Mouse (Mus musculus) liver, adult 2 months (tissue): ENCODE data around the gene Mre11a. TPM values are rescaled to one million over a fixed set of nuclear protein-coding genes. Genes with fewer than 3 reads are reported as not detected.

ENCODE experiments used
- DNase-seq: peaks from one replicate; pipeline ENCODE4 v3.0.0-alpha.2; 2011; ENCODE audit warnings: low read depth, low spot score; ENCODE audit errors: extremely low read depth
- H3K27ac ChIP-seq: fragments of 200-500 bp; replicated peaks from 2 replicates; pipeline ENCODE4 v1.5.1; 2012; ENCODE audit warnings: low read depth, mild to moderate bottlenecking, control low read depth, inconsistent platforms, low read length; ENCODE audit not compliant: insufficient read depth
- H3K27me3 ChIP-seq: fragments of 200-500 bp; 2 replicates; pipeline ENCODE4 v1.6.1; 2012; ENCODE audit warnings: mild to moderate bottlenecking, moderate library complexity, low read length, inconsistent platforms; ENCODE audit not compliant: control insufficient read depth, insufficient read depth
- H3K36me3 ChIP-seq: fragments of 200-500 bp; 2 replicates; pipeline ENCODE4 v1.6.1; 2012; ENCODE audit warnings: low read length, inconsistent platforms; ENCODE audit not compliant: control insufficient read depth, insufficient read depth
- H3K4me1 ChIP-seq: fragments of 200-500 bp; 2 replicates; pipeline ENCODE4 v1.6.1; 2011; ENCODE audit warnings: low read length; ENCODE audit not compliant: control insufficient read depth, insufficient read depth
- H3K4me3 ChIP-seq: fragments of 200-500 bp; 2 replicates; pipeline ENCODE4 v1.5.1; 2011; ENCODE audit warnings: low read depth, mild to moderate bottlenecking, control low read depth, low read length, moderate library complexity; ENCODE audit not compliant: insufficient read depth
- H3K79me2 ChIP-seq: fragments of 200-500 bp; 2 replicates; pipeline ENCODE4 v1.6.1; 2012; ENCODE audit warnings: inconsistent platforms, mild to moderate bottlenecking, low read length, moderate library complexity; ENCODE audit not compliant: control insufficient read depth, insufficient read depth
- H3K9ac ChIP-seq: fragments of 200-500 bp; 2 replicates; pipeline ENCODE4 v1.6.1; 2012; ENCODE audit warnings: low read depth, mild to moderate bottlenecking, control low read depth, inconsistent platforms, low read length
- CTCF ChIP-seq: fragments of 200-500 bp; IDR thresholded peaks from 2 replicates; pipeline ENCODE4 v1.5.1; 2011; ENCODE audit warnings: low read depth, low read length, control low read depth
- POLR2A ChIP-seq: fragments of 200-500 bp; IDR thresholded peaks from 2 replicates; pipeline ENCODE4 v1.6.1; 2011; ENCODE audit warnings: low read length, control low read depth; ENCODE audit not compliant: insufficient read depth; ENCODE audit errors: extremely low read depth
- WGBS: fragments of 180-500 bp; shearing (Covaris S2); methylation state at CpG from one replicate; pipeline ENCODE4 v1.1.7; 2018; 5-methylcytosine and 5-hydroxymethylcytosine counted together
- polyA plus RNA-seq: library from polyadenylated mRNA; depleted of rRNA; stranded (reverse); fragments of >200 nt; gene quantifications from 2 replicates; pipeline ENCODE4 v1.2.3, GENCODE M21; 2012
- total RNA-seq: library from RNA; depleted of rRNA; stranded (reverse); fragments of >200 nt; gene quantifications from 2 replicates; pipeline ENCODE4 v1.2.3, GENCODE M21; 2014

Mre11a gene
- total and polyA plus RNA-seq, 2 experiments = 1.6 to 4.0 TPM

DNA sequence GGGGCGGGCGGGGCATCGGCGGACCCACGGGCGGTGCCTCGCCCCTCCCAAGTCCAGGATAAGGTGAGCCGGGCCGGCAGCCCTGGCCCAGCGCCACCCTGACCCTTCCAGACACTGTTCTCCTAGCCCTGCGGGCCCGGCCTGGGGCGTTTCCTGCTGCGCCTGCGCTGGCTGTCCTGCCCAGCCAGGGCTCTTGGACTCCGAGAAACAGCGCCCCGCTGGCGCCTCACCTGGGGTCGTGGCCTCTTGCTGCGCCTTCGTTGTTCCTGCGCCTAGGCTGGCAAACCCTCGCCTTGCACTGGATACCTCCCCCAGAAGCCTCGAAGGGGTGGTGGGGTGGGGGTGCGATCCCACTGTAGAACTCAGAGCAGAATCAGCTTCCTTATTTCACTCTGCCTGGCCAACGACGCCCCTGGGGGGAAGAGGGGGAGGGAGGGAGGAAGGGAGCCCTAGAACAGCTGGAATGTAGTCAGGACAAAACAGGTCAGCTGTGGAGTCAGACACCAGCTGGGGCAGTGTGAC, 32.4 kb upstream of the Mre11a start, which contains the start of gene Fut4:
Fut4 (minus strand) TSS at position 393 of the 522 bp plus-strand sequence.
- H3K27me3 ChIP-seq = peaks cover 6% of the 10 kb centered on the region
- TF ChIP-seq POLR2A (no peak), CTCF (no peak)
- H3K36me3 ChIP-seq = no peaks in the 10 kb centered on the region
- peak within 1 kb of the TSS; percentile 63 for H3K4me3 ChIP-seq
- H3K4me1 ChIP-seq = no peaks in the 10 kb centered on the region
- no peaks in the 10 kb centered on the region for H3K79me2 ChIP-seq
- H3K27ac ChIP-seq = no peak within 1 kb of the TSS
- no peak for DNase-seq
- WGBS = 4% methylated on average over 25 of the region's 28 CpGs
- H3K9ac ChIP-seq = peak within 1 kb of the TSS; percentile 62

- TF ChIP-seq CTCF (no peak), POLR2A (no peak)
These were observed 30.5 kb upstream of the Mre11a start for GRCm38 (mm10) chr9:14753947-14754346.

DNA sequence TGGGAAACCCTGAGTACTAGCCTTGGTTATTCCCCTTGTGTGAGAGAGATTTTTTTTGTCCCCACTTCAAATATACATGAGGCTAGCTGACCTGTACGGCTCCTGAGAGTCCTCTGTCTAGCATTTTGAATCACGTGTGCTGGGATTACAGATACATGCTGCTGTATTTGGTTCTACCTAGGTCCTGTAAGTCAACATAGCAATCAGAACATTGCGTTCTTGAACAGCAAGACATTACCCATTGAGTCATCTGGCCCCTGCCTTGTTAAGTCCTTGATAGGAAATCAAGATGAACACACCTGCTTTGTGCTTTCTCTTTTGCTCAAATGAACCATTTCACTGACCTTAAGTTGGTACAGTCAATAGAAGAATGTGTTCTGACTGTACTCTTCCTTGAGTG, 30.0 kb upstream of the Mre11a start:
- H3K27ac ChIP-seq = no peak overlapping the region
- WGBS = 91% methylated on average over 3 of the region's 3 CpGs
- H3K27me3 ChIP-seq = peaks cover 6% of the 10 kb centered on the region
- TF ChIP-seq POLR2A = no peak
- no peak for TF ChIP-seq CTCF
- no peaks in the 10 kb centered on the region for H3K79me2 ChIP-seq
- no peaks in the 10 kb centered on the region for H3K36me3 ChIP-seq
- no peaks in the 10 kb centered on the region for H3K4me1 ChIP-seq
- no peak for DNase-seq
- no peak overlapping the region for H3K4me3 ChIP-seq
- no peak overlapping the region for H3K9ac ChIP-seq

More at GRCm38 (mm10) chr9:14753947-14754346, 30.5 kb upstream of the Mre11a start:
- Histone ChIP-seq H3K36me3 (no peaks in the 10 kb centered on the region), H3K9ac (no peak overlapping the region), H3K4me3 (no peak overlapping the region), H3K27ac (no peak overlapping the region), H3K79me2 (no peaks in the 10 kb centered on the region), H3K27me3 (peaks cover 6% of the 10 kb centered on the region), H3K4me1 (no peaks in the 10 kb centered on the region)
- no peak for DNase-seq

DNA sequence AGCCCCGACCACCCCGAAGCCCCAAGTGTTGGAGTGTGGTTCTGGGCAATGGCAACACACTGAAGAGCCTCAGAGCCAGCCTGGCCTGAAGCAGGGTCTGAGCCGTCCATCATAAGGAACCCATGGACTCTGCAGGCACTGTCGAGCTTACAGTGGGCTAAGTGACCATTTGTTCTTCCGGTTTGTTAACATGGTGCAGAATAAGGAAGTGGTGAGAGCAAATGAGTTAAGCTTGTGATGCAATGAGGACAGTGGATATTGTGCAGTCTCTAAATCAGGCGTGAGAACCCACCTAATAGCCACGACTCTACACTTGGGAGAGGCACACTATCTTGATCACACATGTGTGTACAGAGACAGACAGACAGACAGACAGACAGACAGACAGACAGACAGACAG, 25.9 kb upstream of the Mre11a start:
- no peaks in the 10 kb centered on the region for H3K79me2 ChIP-seq
- H3K9ac ChIP-seq = no peak overlapping the region
- no peaks in the 10 kb centered on the region for H3K36me3 ChIP-seq
- TF ChIP-seq POLR2A = no peak
- no peak for TF ChIP-seq CTCF
- 59% methylated on average over 7 of the region's 7 CpGs for WGBS
- no peaks in the 10 kb centered on the region for H3K27me3 ChIP-seq
- H3K27ac ChIP-seq = no peak overlapping the region
- peak; percentile 5 for DNase-seq
- no peak overlapping the region for H3K4me3 ChIP-seq
- H3K4me1 ChIP-seq = no peaks in the 10 kb centered on the region

DNA sequence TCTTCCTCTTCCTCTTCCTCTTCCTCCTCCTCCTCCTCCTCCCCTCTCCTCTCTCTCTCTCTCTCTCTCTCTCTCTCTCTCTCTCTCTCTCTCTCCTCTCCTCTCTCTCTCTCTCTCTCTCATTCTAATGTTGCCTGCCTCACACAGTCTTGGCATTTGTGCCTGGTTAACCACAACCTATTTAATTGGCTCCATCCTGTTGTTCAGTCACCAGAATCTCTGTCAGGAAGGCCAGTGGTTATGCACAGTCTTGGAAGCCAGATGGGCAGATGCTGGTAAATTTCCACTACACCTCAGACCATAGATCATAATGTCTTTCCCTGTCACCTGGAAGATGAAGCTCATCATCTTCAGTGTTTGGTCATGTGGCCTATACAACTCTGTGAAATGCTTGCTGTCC, 25.2 kb upstream of the Mre11a start:
- H3K79me2 ChIP-seq = no peaks in the 10 kb centered on the region
- TF ChIP-seq POLR2A (no peak), CTCF (no peak)
- no peaks in the 10 kb centered on the region for H3K27me3 ChIP-seq
- H3K4me1 ChIP-seq = no peaks in the 10 kb centered on the region
- no peak for DNase-seq
- no peaks in the 10 kb centered on the region for H3K36me3 ChIP-seq
- H3K27ac ChIP-seq = no peak overlapping the region
- H3K4me3 ChIP-seq = no peak overlapping the region
- H3K9ac ChIP-seq = no peak overlapping the region

- no peaks in the 10 kb centered on the region for H3K4me1 ChIP-seq
- no peaks in the 10 kb centered on the region for H3K36me3 ChIP-seq
- H3K9ac ChIP-seq = no peak overlapping the region
- H3K79me2 ChIP-seq = no peaks in the 10 kb centered on the region
- H3K27ac ChIP-seq = no peak overlapping the region
- DNase-seq = peak; percentile 8
- no peak for TF ChIP-seq POLR2A
- TF ChIP-seq CTCF = no peak
- no peaks in the 10 kb centered on the region; the same call in 1 of the 2 replicates for H3K27me3 ChIP-seq
- no peak overlapping the region for H3K4me3 ChIP-seq
- 18% methylated on average over 7 of the region's 7 CpGs for WGBS
These were observed 19.7 kb upstream of the Mre11a start for GRCm38 (mm10) chr9:14764765-14765164.
